Mouse (Mus musculus) urinary bladder, postnatal 4 days (tissue): ENCODE measurements around the gene A4galt.
"Not testable (repeated sequence)": the region's sequence is repeated elsewhere in the genome, so short reads cannot be mapped to it uniquely, and the experiment has no call there.

Experiments
- DNase-seq, 2 experiments: peaks; one replicate each; pipeline ENCODE4 v3.0.0; 2021 to 2022; ENCODE audit warnings: low spot score in 2 of 2

The A4galt gene

GRCm38 (mm10) chr15:83251176-83252004 lies at the start of gene A4galt:
Gene A4galt, minus strand, starts transcription at chr15:83251774.
- DNase-seq, result peak; percentile 57 to 69

- no peak for DNase-seq
Observed at GRCm38 (mm10) chr15:83299916-83300582, 48.5 kb upstream of the A4galt start.

- DNase-seq, result no peak
Observed at GRCm38 (mm10) chr15:83299450-83299849, 47.9 kb upstream of the A4galt start.

GRCm38 (mm10) chr15:83298810-83299209 lies 47.2 kb upstream of the A4galt start:
- no peak for DNase-seq

- no peak for DNase-seq
Observed at GRCm38 (mm10) chr15:83298313-83298712, 46.7 kb upstream of the A4galt start.

- DNase-seq, result no peak
Observed at GRCm38 (mm10) chr15:83296771-83297311, 45.3 kb upstream of the A4galt start.

- no peak for DNase-seq
Observed at GRCm38 (mm10) chr15:83296050-83296449, 44.5 kb upstream of the A4galt start.

- no peak for DNase-seq
Observed at GRCm38 (mm10) chr15:83294954-83295353, 43.4 kb upstream of the A4galt start.

GRCm38 (mm10) chr15:83293706-83294645 lies 42.4 kb upstream of the A4galt start:
- DNase-seq, result no peak

GRCm38 (mm10) chr15:83293144-83293543 lies 41.6 kb upstream of the A4galt start:
- no peak for DNase-seq

GRCm38 (mm10) chr15:83292261-83293056 lies 40.9 kb upstream of the A4galt start:
- DNase-seq, result no peak

- no peak for DNase-seq
Observed at GRCm38 (mm10) chr15:83290899-83291298, 39.3 kb upstream of the A4galt start.

- DNase-seq, result no peak
Observed at GRCm38 (mm10) chr15:83284828-83285227, 33.3 kb upstream of the A4galt start.

GRCm38 (mm10) chr15:83282397-83282796 lies 30.8 kb upstream of the A4galt start:
- DNase-seq, result no peak

GRCm38 (mm10) chr15:83281303-83281702 lies 29.7 kb upstream of the A4galt start:
- DNase-seq, result no peak

GRCm38 (mm10) chr15:83278579-83278978 lies 27.0 kb upstream of the A4galt start:
- no peak for DNase-seq

- DNase-seq, result no peak
Observed at GRCm38 (mm10) chr15:83277451-83277850, 25.9 kb upstream of the A4galt start.

GRCm38 (mm10) chr15:83274237-83274636 lies 22.7 kb upstream of the A4galt start:
- not testable (repeated sequence) for DNase-seq

- DNase-seq, result no peak
Observed at GRCm38 (mm10) chr15:83273017-83273416, 21.4 kb upstream of the A4galt start.

GRCm38 (mm10) chr15:83271221-83271620 lies 19.6 kb upstream of the A4galt start:
- not testable (repeated sequence) for DNase-seq

- DNase-seq, result not testable (repeated sequence)
Observed at GRCm38 (mm10) chr15:83269985-83270384, 18.4 kb upstream of the A4galt start.
